Mouse (Mus musculus) layer of hippocampus, adult 18-20 months (tissue): ENCODE data around the gene Cd44. TPM values are rescaled to one million over a fixed set of nuclear protein-coding genes. Genes with fewer than 3 reads are reported as not detected.

Experiments
- DNase-seq, 2 experiments: peaks; one replicate each; pipeline ENCODE4 v3.0.0; 2022; ENCODE audit warnings: low spot score in 2 of 2
- total RNA-seq, 2 experiments: library from RNA; stranded (reverse); gene quantifications; 2 replicates each; pipeline ENCODE4 v1.2.3; 2021

Cd44 gene
- total RNA-seq, 2 experiments from 2014 or later = 3.5 to 4.0 TPM

- DNase-seq = no peak
These were observed 130.2 kb downstream of the Cd44 start for GRCm38 (mm10) chr2:102771304-102771703.

- DNase-seq = no peak
These were observed 133.2 kb downstream of the Cd44 start for GRCm38 (mm10) chr2:102768267-102768666.

- no peak for DNase-seq
These were observed 136.7 kb downstream of the Cd44 start for GRCm38 (mm10) chr2:102764602-102765374.

- no peak for DNase-seq
These were observed 137.5 kb downstream of the Cd44 start for GRCm38 (mm10) chr2:102763991-102764390.

- no peak for DNase-seq
These were observed 138.3 kb downstream of the Cd44 start for GRCm38 (mm10) chr2:102763176-102763575.

Other genes starting within 250 kb of the Cd44 start
- 1,000 to 10,000 TPM; 1,741 to 1,763 TPM for gene Slc1a2, start 243.0 kb downstream of the Cd44 start, total RNA-seq
- gene Pdhx, start 171.8 kb upstream of the Cd44 start, total RNA-seq = 10 to 100 TPM; 51.5 to 54.6 TPM
- gene Apip, start 172.0 kb upstream of the Cd44 start, total RNA-seq = 10 to 100 TPM; 17.9 to 19.3 TPM